Mouse (Mus musculus) cortical plate, adult 2 months (tissue): ENCODE results near the gene Ubiad1.

Source experiments
- CTCF ChIP-seq: fragments of 200-500 bp; IDR thresholded peaks from 2 replicates; pipeline ENCODE4 v1.5.1; 2011; ENCODE audit warnings: mild to moderate bottlenecking, control low read depth, low read length; ENCODE audit not compliant: insufficient read depth; ENCODE audit errors: extremely low read depth
- POLR2A ChIP-seq: fragments of 200-500 bp; IDR thresholded peaks from 2 replicates; pipeline ENCODE4 v1.6.1; 2011; ENCODE audit warnings: mild to moderate bottlenecking, low read length, control low read depth; ENCODE audit not compliant: insufficient read depth; ENCODE audit errors: extremely low read depth

- no peak for TF ChIP-seq POLR2A
- no peak for TF ChIP-seq CTCF
Observed at GRCm38 (mm10) chr4:148461772-148462171, 17.2 kb upstream of the Ubiad1 start.
